Mouse (Mus musculus): Measurements from ENCODE around the gene Myh10. TPM values are rescaled to one million over a fixed set of nuclear protein-coding genes. Genes with fewer than 3 reads are reported as not detected.

The Myh10 gene
- total RNA-seq, 2 experiments from 2014 or later: 38.9 to 48.6 TPM

GRCm38 (mm10) chr11:68748121-68748520 lies 56.8 kb downstream of the Myh10 start:
- DNase-seq: no peak

- DNase-seq: no peak
These were observed 58.8 kb downstream of the Myh10 start for GRCm38 (mm10) chr11:68750206-68750605.

DNA sequence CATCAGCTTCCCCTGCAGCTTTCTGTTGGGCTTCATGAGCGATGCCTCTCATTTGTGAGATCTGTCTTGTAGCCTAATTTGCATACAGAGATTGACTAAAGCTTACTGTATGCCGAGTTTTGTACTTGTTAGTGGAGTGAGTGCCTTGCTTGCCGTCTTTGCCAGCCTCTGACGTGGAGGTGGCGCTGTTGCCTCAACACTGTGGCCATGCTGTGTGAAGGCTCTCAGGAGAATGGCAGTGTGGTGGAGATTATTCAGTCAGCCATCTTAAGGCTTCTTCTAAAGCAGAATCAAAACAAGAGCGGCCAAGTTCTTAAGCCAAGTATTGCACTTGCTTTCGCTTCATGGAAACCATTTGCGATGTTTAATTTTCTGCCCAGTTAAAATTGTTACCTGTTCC lies 59.6 kb downstream of the Myh10 start:
- peak; percentile 45 for DNase-seq

DNA sequence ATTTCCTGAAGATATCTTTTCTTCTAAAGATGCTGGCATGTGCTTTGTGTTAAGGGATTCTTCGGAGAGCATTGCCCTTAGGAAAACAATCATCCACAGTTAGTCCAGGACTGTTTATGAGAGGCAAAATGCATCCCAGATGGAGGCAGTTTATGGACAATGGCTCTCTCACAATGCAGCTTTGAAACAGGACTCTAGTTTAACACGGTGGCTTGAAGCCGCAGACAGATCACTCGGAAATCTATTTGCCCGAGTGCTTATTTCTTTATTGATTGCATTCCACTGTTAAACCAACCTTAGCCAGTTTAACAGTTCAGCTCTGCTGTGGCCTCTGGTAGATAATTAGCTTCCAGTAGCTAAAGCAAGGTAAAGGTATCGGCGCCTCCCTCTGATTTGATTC lies 62.9 kb downstream of the Myh10 start:
- no peak for DNase-seq

DNA sequence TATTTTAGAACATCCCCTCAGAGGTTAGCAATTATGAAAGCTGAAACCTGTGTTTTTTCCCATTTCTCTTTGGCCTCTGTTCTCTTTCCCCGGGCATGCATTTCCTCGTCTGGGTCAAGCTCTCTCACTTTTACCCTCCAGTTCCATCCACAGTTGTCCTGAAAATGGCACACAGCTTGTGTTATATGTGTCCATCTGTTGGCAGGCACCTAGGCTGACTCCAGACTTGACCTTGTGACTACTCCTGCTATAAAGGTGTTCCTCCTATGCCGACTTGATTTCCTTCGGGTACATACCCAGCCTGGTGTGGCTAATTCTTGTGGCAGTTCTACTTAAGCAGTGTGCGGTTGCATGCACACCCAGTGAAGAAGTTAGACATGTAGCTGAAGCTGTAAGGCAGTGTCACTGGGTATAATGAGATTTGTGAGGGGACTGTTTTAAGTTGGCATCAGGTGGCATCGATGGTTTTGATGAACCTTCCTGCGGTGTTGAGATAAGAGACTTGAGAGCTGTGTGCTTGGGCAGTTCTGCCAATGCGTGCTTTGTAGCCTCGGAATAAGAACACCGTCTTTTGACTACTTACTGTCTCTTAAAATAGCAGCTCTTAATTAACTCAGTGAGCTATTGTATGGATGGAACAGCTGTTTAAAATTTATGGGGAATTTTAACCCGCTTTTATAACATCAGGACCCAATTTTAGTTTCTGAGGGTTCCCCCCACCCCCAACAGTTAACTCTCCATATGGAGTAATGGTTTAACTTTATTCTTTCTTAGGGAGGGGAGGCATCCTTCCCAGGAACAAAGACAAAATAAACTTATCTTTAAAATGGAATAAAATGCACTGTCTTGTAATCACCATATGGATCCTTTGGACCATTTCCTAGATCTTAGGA lies 65.3 kb downstream of the Myh10 start:
- no peak for DNase-seq

- no peak for DNase-seq
These were observed 68.3 kb downstream of the Myh10 start for GRCm38 (mm10) chr11:68759691-68760090.

DNA sequence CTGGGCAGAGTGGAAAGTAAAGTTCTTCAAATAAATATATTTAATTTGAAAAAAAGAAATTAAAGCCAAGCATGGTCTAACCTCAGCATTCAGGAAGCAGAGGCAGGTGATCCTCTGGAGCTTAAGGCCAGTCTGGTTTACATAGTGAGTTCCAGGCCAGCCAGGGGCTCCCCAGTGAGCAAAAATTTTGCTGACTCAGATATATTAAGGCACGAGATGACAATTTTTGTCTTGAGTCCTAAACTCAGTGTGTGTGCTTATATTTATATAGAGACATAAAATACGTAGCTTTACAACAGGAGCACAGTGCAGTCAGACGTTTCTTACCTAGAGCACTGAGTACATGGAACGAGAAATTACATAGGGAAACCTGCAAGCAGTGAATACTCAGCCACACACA lies 69.8 kb downstream of the Myh10 start:
- DNase-seq: no peak

- no peak for DNase-seq
These were observed 70.3 kb downstream of the Myh10 start for GRCm38 (mm10) chr11:68761664-68762063.

GRCm38 (mm10) chr11:68764622-68765021 lies 73.3 kb downstream of the Myh10 start:
- DNase-seq: peak; percentile 24

DNA sequence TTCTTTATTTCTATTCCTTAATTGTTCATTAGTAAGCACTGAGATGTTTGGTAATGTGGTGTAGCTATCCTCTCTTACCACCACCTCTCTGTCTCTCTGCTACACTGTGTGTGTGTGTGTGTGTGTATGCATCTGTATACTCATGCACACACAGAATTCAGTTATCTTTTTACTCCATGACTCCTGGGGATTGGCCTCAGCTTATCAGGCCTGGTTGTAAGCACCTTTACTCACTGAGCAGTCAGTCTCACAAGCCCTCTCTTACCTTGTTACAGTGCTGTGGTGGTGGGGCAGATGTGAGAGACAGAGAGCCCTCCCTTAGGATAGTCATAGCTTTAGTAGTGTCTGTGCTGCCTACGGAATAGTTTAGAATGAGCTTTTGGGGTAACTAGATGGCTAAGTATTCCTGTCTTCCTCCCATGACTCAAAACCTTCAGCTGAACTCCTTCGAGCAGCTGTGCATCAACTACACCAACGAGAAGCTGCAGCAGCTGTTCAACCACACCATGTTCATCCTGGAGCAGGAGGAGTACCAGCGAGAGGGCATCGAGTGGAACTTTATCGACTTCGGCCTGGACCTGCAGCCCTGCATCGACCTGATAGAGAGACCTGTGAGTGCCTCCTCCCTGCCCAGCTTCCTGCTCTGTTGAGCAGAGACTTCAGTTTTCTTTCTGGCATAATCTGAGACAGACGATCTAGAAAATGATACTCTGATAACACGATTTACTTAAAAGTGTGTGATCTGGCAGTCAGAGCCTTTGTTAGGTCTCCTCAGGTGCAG lies 76.6 kb downstream of the Myh10 start:
- no peak for DNase-seq

DNA sequence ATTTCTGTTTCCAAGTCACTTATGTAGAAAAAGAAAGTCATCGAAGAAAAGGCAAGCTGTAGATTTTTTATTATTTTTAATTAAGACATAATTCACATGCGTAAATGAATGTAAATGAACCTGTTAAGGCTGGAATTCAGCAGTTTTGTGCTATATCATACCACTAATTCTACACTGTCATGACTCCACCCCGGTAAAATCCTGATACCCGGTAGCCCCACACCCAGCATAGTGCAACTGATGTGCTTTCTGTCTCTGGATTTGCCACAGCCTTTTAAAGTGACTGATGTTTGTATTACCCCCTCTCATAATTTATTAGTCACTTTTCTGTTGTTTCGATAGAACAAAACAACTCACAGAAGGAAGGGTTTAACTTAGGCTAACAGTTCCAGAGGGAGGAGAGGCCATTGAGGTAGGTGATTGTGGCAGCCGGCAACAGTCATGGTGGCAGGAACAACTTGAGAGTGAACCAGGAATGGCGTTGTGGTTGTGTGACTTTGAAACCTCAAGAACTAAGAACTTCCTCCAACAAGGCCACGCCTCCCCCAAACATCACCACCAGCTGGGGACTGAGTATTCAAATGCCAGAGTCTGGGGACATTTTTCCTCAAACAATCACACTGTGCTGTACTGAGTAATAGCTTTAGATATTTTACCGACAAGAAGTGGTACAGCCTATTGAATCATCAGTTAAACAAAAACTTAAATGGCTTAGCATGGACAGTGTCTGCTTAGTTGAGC lies 78.6 kb downstream of the Myh10 start:
- no peak for DNase-seq

GRCm38 (mm10) chr11:68776147-68776655 lies 84.8 kb downstream of the Myh10 start:
- peak; percentile 4 for DNase-seq

- no peak for DNase-seq
These were observed 86.6 kb downstream of the Myh10 start for GRCm38 (mm10) chr11:68777933-68778332.

DNA sequence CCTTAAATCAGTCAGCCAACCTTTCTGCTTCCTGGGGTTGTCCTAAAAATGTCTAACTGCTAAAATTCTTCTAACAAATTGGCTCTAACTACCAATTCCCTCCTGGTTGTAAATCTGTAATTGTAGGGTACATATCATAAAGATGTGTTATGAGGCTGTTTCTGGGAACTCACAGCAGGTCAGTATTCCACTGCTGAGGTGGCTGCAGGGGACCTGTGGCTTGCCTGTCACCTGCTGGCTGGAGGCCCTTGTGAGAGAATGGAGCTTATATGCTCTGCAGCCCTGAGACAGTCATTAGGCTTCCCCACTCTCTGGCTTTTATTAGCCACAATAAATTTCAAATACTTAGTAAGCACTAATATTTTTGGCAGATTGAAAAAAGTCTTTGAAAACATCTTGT lies 87.5 kb downstream of the Myh10 start:
- DNase-seq: no peak

- no peak for DNase-seq
These were observed 88.5 kb downstream of the Myh10 start for GRCm38 (mm10) chr11:68779735-68780465.

- no peak for DNase-seq
These were observed 89.2 kb downstream of the Myh10 start for GRCm38 (mm10) chr11:68780466-68781114.

- DNase-seq: no peak
These were observed 91.0 kb downstream of the Myh10 start for GRCm38 (mm10) chr11:68782336-68782735.

DNA sequence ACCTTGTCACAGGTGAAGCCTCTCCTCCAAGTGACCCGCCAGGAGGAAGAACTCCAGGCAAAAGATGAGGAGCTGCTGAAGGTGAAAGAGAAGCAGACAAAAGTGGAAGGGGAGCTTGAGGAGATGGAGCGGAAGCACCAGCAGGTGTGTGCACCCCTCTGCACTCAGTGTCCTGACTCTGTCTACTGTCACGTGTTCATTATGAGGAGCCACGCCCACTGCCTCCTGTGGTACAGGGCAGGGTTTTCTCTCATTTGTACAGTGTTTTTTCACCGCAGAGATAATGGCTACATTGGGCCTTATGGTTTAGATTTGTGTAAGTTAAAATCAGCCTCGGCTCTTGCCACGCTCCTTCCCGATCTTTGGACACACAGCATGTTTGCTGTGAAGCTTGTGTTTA lies 94.5 kb downstream of the Myh10 start:
- no peak for DNase-seq

DNA sequence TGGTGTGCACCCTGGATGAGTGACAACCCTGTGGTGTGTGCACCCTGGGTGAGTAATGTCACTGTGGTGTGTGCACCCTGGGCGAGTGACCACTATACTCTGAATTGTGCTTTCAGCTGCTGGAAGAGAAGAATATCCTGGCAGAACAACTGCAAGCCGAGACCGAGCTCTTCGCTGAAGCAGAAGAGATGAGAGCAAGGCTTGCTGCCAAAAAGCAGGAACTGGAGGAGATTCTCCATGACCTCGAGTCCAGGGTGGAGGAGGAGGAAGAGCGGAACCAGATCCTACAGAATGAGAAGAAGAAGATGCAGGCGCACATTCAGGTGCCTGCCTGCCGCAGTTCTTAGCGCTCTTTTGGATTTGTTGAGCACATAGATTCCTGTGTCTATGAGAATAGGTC lies 95.9 kb downstream of the Myh10 start:
- no peak for DNase-seq

DNA sequence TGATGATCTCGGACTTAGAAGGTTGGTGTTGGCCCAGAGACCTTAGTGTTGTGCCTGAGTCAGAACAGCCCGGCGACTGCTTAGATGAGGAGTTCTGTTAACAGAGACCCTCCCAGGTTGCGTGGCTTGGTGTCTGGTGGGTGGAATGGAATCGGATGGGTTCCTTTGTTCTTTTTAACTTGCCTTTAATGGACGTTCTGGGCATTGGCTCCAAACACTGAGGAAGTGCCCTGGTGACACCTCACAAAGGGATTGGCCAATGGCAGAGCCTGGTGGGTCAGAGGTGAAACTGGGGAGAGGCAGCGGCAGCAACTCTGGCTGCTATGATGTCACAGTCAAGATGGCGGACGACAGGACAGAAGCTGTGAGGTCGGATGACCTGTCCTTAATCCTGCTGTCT lies 99.4 kb downstream of the Myh10 start:
- no peak for DNase-seq

DNA sequence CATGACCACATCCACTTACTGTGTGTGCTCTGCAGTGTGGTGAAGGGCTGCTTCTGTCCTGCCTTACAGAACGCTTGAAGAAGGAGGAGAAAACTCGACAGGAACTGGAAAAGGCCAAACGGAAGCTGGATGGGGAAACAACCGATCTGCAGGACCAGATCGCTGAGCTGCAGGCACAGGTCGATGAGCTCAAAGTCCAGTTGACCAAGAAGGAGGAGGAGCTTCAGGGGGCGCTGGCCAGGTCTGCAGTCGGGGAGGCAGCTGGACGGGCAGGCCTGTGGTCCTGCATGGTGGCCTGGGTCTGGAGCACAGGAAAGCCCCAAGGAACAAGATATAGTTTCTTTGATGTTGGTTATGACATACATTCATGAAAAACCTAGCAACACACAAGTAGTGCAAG lies 100.4 kb downstream of the Myh10 start:
- no peak for DNase-seq
